Mouse (Mus musculus): ENCODE measurements around the gene H2-D1. TPM values are rescaled to one million over a fixed set of nuclear protein-coding genes. Genes with fewer than 3 reads are reported as not detected.

The H2-D1 gene
- total and polyA plus RNA-seq, 3 experiments: 659 to 944 (median 880) TPM

GRCm38 (mm10) chr17:35276304-35276864, 13.9 kb downstream of the H2-D1 start:
- in situ Hi-C loops (cut with MboI; ENCODE audit: low pct_ligation_motif_present, low pct_unique_long_range_greater_than_20kb, low sequenced_read_pairs) (no loop called here), dilution Hi-C loops (cut with MboI; ENCODE audit: extremely low pct_ligation_motif_present, extremely low pct_unique_long_range_greater_than_20kb, low sequenced_read_pairs) (no loop called here)
- peaks cover 0 to 53% of the 10 kb centered on the region in 2 experiments for H3K36me3 ChIP-seq (replicated peaks in 1 of 2; ENCODE audit: control insufficient read depth in 1 of 2, insufficient read depth in 1 of 2, low read length in 1 of 2)

GRCm38 (mm10) chr17:35278049-35278448, 15.5 kb downstream of the H2-D1 start:
- Histone ChIP-seq H3K27me3 (replicated peaks) (no peaks in the 10 kb centered on the region), H3K79me2 (replicated peaks; ENCODE audit: control insufficient read depth, extremely low read depth, insufficient read depth, poor library complexity, severe bottlenecking) (no peaks in the 10 kb centered on the region), H3K4me3 (replicated peaks in 1 of 3; ENCODE audit: low read depth in 2 of 3, low read length in 2 of 3, poor library complexity in 1 of 3) (no peak overlapping the region), H3K27ac (ENCODE audit: insufficient read depth, low read depth) (no peak overlapping the region), H3K9ac (ENCODE audit: insufficient read depth, low read depth) (no peak overlapping the region), H3K9me3 (replicated peaks; ENCODE audit: low read length) (peaks cover 9% of the 10 kb centered on the region), H3K4me1 (ENCODE audit: control insufficient read depth in 1 of 2, insufficient read depth in 2 of 2) (peaks cover 0 to 11% of the 10 kb centered on the region in 2 experiments; a peak in 2 of 4 replicates), H3K4me2 (ENCODE audit: insufficient read depth, low read depth, poor library complexity, severe bottlenecking) (no peak overlapping the region), H3K36me3 (replicated peaks in 1 of 2; ENCODE audit: control insufficient read depth in 1 of 2, insufficient read depth in 1 of 2, low read length in 1 of 2) (peaks cover 0 to 43% of the 10 kb centered on the region in 2 experiments)
- in situ Hi-C loops (cut with MboI; ENCODE audit: low pct_ligation_motif_present, low pct_unique_long_range_greater_than_20kb, low sequenced_read_pairs): no loop called here
- dilution Hi-C loops (cut with MboI; ENCODE audit: extremely low pct_ligation_motif_present, extremely low pct_unique_long_range_greater_than_20kb, low sequenced_read_pairs): no loop called here
- no peak for DNase-seq (ENCODE audit: extremely low read depth)
- TF ChIP-seq TCF12 (IDR thresholded peaks at IDR 0.05; ENCODE audit: low read depth, low read length) (no peak), ZMIZ1 (IDR thresholded peaks at IDR 0.05; ENCODE audit: low read depth, low read length) (no peak), GABPA (IDR thresholded peaks at IDR 0.05; ENCODE audit: insufficient replicate concordance, low read depth, low read length) (no peak), MAFK (IDR thresholded peaks at IDR 0.05; ENCODE audit: insufficient replicate concordance, low read length) (no peak), CHD2 (IDR thresholded peaks at IDR 0.05; ENCODE audit: low read length) (no peak), POLR2A (IDR thresholded peaks at IDR 0.05; ENCODE audit: low read depth, low read length) (no peak), MAZ (IDR thresholded peaks at IDR 0.05; ENCODE audit: low read depth, low read length) (no peak), KAT2A (IDR thresholded peaks at IDR 0.05; ENCODE audit: insufficient replicate concordance, low read length) (no peak)

More at GRCm38 (mm10) chr17:35276304-35276864, 13.9 kb downstream of the H2-D1 start:
- H3K4me3 ChIP-seq (replicated peaks in 1 of 3; ENCODE audit: low read depth in 2 of 3, low read length in 2 of 3, poor library complexity in 1 of 3): no peak overlapping the region
- DNase-seq (ENCODE audit: extremely low read depth): no peak
- no peaks in the 10 kb centered on the region for H3K79me2 ChIP-seq (replicated peaks; ENCODE audit: control insufficient read depth, extremely low read depth, insufficient read depth, poor library complexity, severe bottlenecking)
- TF ChIP-seq MAX (IDR thresholded peaks at IDR 0.05; ENCODE audit: low read length) (no peak), MXI1 (IDR thresholded peaks at IDR 0.05; ENCODE audit: low read depth, low read length) (no peak), CHD2 (IDR thresholded peaks at IDR 0.05; ENCODE audit: low read length) (no peak), POLR2AphosphoS2 (IDR thresholded peaks at IDR 0.05; ENCODE audit: low read depth, low read length) (no peak), BHLHE40 (IDR thresholded peaks at IDR 0.05; ENCODE audit: low read depth, low read length) (no peak), GABPA (IDR thresholded peaks at IDR 0.05; ENCODE audit: insufficient replicate concordance, low read depth, low read length) (no peak)
- H3K27me3 ChIP-seq (replicated peaks): no peaks in the 10 kb centered on the region
- H3K4me1 ChIP-seq (ENCODE audit: control insufficient read depth in 1 of 2, insufficient read depth in 2 of 2): peaks cover 0 to 11% of the 10 kb centered on the region in 2 experiments; a peak in 2 of 4 replicates
- H3K27ac ChIP-seq (ENCODE audit: insufficient read depth, low read depth): no peak overlapping the region
- H3K4me2 ChIP-seq (ENCODE audit: insufficient read depth, low read depth, poor library complexity, severe bottlenecking): no peak overlapping the region
- H3K9ac ChIP-seq (ENCODE audit: insufficient read depth, low read depth): no peak overlapping the region
- peaks cover 17% of the 10 kb centered on the region for H3K9me3 ChIP-seq (replicated peaks; ENCODE audit: low read length)

Measured in CH12.LX (cell line).